Mouse (Mus musculus) testis, adult 2 months (tissue): ENCODE measurements around the gene Rps13.

ENCODE experiments used
- CTCF ChIP-seq: fragments of 200-500 bp; IDR thresholded peaks from 2 replicates; pipeline ENCODE4 v1.5.1; 2012; ENCODE audit warnings: low read depth, mild to moderate bottlenecking, inconsistent platforms, low read length, moderate library complexity; ENCODE audit not compliant: control insufficient read depth, insufficient read depth, insufficient replicate concordance
- POLR2A ChIP-seq: fragments of 200-500 bp; IDR thresholded peaks from 2 replicates; pipeline ENCODE4 v1.6.1; 2012; ENCODE audit warnings: low read depth, mild to moderate bottlenecking, inconsistent platforms, low read length, moderate library complexity; ENCODE audit not compliant: control insufficient read depth

GRCm38 (mm10) chr7:116292377-116292776 lies 41.6 kb downstream of the Rps13 start:
- TF ChIP-seq CTCF (no peak), POLR2A (no peak)
